Mouse (Mus musculus): ENCODE measurements at regions not wholly inside any gene's neighbourhood (a gene's known extent, or its start where the extent isn't known, plus 50 kb on each side); places are given as distances from the start of the nearest gene placed in this dataset.

- TF ChIP-seq CTCF (conservative IDR thresholded peaks at IDR 0.05; ENCODE audit: insufficient read depth, insufficient read length, low read depth, low read length): no peak
- no peak for TF ChIP-seq POLR2A (IDR thresholded peaks at IDR 0.05; ENCODE audit: low read depth, low read length)
Observed at GRCm38 (mm10) chr8:34743137-34743536, 631.6 kb upstream of the Gm10131 start.
